ENCODE assay signal across 10 mouse cellular contexts in the genomic region with DNA sequence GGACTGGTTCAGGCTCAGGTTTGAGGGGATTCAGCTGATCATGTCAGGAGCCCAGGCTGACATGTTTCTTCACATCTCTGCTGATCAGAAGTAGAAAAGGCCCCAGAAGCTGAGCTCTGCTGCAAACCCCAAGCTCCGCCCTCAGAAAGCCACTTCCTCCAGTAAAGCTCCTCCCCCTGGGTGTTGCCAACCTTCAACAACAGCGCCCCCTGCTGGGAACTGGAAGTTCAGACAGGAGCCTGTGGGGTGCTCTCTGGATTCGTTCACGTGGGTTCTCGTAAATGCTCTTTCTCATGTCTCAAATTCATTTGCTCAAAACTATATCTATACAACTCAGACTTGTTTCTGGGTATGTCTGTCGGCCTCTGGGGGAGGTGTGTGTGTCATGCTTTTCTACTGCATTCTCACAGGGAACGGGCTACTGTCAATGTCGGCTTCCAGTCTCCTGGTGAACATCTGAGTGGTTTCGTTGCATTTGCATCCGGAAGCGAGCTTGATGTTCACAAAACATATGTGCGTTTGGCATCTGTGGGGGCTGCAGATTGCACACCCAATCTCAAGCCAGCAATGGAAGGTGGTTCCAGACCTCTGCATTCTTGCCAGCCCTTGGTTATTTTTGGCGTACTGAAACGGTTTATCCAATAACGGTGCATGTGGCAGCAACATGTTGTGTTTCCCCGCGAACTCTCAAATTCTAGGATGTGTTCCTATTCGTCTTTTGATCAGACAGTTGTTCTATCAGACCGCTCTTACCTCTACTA.
DNase-seq lines count a peak whose midpoint lies in the region; ATAC-seq and TF ChIP-seq lines count a peak whose summit lies in the region.
"Had no signal": no experiment of that assay in that cellular context is flagged by ENCODE, and none has a peak within 500 bp of the region (broad histone marks: within the 10 kb centered on the region; RNA-seq: fewer than 3 reads in every experiment).

No protein-coding gene starts in this region.

- 0 out of 2 replicates have a peak, but pooled peaks cover 2% of the 10 kb centered on the region for H3K9me3 ChIP-seq in intestine, postnatal 0 days (ENCODE audit: control insufficient read depth)
- H3K9me3 ChIP-seq in intestine, embryonic 16.5 days (ENCODE audit: control insufficient read depth, low read length): 0 out of 2 replicates have a peak, but pooled peaks cover 3% of the 10 kb centered on the region
- H3K9me3 ChIP-seq: embryonic facial prominence, embryonic 12.5 days had no signal

- TF ChIP-seq POLR2A in brain, embryonic 14.5 days (IDR thresholded peaks at IDR 0.05; ENCODE audit: borderline replicate concordance, extremely low read depth, insufficient read depth, insufficient read length, poor library complexity, severe bottlenecking): no peak

- H3K9ac ChIP-seq in intestine, postnatal 0 days (ENCODE audit: low read depth, low read length): no peak overlapping the region
- no peak overlapping the region for H3K9ac ChIP-seq in intestine, embryonic 16.5 days (ENCODE audit: low read depth, low read length)
- H3K9ac ChIP-seq: embryonic facial prominence, embryonic 12.5 days; limb, embryonic 12.5 days had no signal

- H3K36me3 ChIP-seq in intestine, postnatal 0 days (ENCODE audit: control insufficient read depth, insufficient read depth): no peaks in the 10 kb centered on the region
- H3K36me3 ChIP-seq in intestine, embryonic 16.5 days (ENCODE audit: control insufficient read depth, insufficient read depth, low read length): no peaks in the 10 kb centered on the region
- H3K36me3 ChIP-seq: embryonic facial prominence, embryonic 12.5 days; limb, embryonic 12.5 days had no signal

- TF ChIP-seq CTCF in intestine, postnatal 0 days (IDR thresholded peaks at IDR 0.05; ENCODE audit: low read depth): peak; percentile 53
- peak; percentile 54; the same call in 1 of the 2 replicates for TF ChIP-seq CTCF in brain, embryonic 14.5 days (IDR thresholded peaks at IDR 0.05; ENCODE audit: borderline replicate concordance, extremely low read depth, insufficient read depth, insufficient read length)

- no peak overlapping the region for H3K4me2 ChIP-seq in intestine, postnatal 0 days (replicated peaks; ENCODE audit: low read depth)
- H3K4me2 ChIP-seq in intestine, embryonic 16.5 days (ENCODE audit: low read depth, low read length): no peak overlapping the region
- H3K4me2 ChIP-seq: embryonic facial prominence, embryonic 12.5 days; limb, embryonic 12.5 days had no signal

- no peaks in the 10 kb centered on the region for H3K27me3 ChIP-seq in intestine, postnatal 0 days (replicated peaks; ENCODE audit: control insufficient read depth, insufficient read depth, low read length)
- no peaks in the 10 kb centered on the region for H3K27me3 ChIP-seq in intestine, embryonic 16.5 days (replicated peaks; ENCODE audit: control insufficient read depth, insufficient read depth, low read length)
- H3K27me3 ChIP-seq: embryonic facial prominence, embryonic 12.5 days had no signal

- 80% methylated on average over 19 of the region's 19 CpGs for WGBS in intestine, postnatal 0 days
- WGBS in intestine, embryonic 16.5 days: 79% methylated on average over 19 of the region's 19 CpGs

- no peak overlapping the region for H3K27ac ChIP-seq in intestine, postnatal 0 days (ENCODE audit: low read depth, low read length)
- no peak overlapping the region for H3K27ac ChIP-seq in intestine, embryonic 16.5 days (ENCODE audit: low read length)
- H3K27ac ChIP-seq: embryonic facial prominence, embryonic 12.5 days; limb, embryonic 12.5 days had no signal

- H3K4me1 ChIP-seq in intestine, postnatal 0 days (replicated peaks; ENCODE audit: control insufficient read depth, insufficient read depth, low read length): no peaks in the 10 kb centered on the region
- no peaks in the 10 kb centered on the region for H3K4me1 ChIP-seq in intestine, embryonic 16.5 days (ENCODE audit: control insufficient read depth, insufficient read depth, low read length)

- peak; percentile 88 for DNase-seq in ES-CJ7 (ENCODE audit: low read depth, low spot score)
- DNase-seq in brain, embryonic 14.5 days (ENCODE audit: low read depth): peak; percentile 84
- peak; percentile 19 to 24 for DNase-seq in layer of hippocampus, adult 8-10 months (ENCODE audit: low spot score in 2 of 2)
- peak; percentile 77 for DNase-seq in retina, embryonic 14.5 days (ENCODE audit: low spot score)
- DNase-seq in urinary bladder, postnatal 36 days (ENCODE audit: low spot score in 2 of 2): peak; percentile 9 to 37
- DNase-seq in cerebellum, adult 11 months: no peak

- ATAC-seq in intestine, postnatal 0 days: no peak
- ATAC-seq in intestine, embryonic 16.5 days: no peak

- H3K4me3 ChIP-seq in intestine, postnatal 0 days (ENCODE audit: low read depth, low read length): no peak overlapping the region
- H3K4me3 ChIP-seq in intestine, embryonic 16.5 days (ENCODE audit: low read length): no peak overlapping the region
- H3K4me3 ChIP-seq: embryonic facial prominence, embryonic 12.5 days; limb, embryonic 12.5 days had no signal
